Mouse (Mus musculus) 3134 (cell line): Measurements from ENCODE around the gene Sae1.
"Not testable (repeated sequence)": the region's sequence is repeated elsewhere in the genome, so short reads cannot be mapped to it uniquely, and the experiment has no call there.

Experiments
- DNase-seq: peaks from one replicate; pipeline ENCODE4 v3.0.0-alpha.2; 2011; ENCODE audit warnings: low spot score; ENCODE audit not compliant: insufficient read length; ENCODE audit errors: extremely low read depth

The Sae1 gene

GRCm38 (mm10) chr7:16311453-16312004 lies 76.1 kb downstream of the Sae1 start:
- DNase-seq = peak; percentile 59

GRCm38 (mm10) chr7:16310521-16311452 lies 76.8 kb downstream of the Sae1 start:
- DNase-seq = peak; percentile 64

DNA sequence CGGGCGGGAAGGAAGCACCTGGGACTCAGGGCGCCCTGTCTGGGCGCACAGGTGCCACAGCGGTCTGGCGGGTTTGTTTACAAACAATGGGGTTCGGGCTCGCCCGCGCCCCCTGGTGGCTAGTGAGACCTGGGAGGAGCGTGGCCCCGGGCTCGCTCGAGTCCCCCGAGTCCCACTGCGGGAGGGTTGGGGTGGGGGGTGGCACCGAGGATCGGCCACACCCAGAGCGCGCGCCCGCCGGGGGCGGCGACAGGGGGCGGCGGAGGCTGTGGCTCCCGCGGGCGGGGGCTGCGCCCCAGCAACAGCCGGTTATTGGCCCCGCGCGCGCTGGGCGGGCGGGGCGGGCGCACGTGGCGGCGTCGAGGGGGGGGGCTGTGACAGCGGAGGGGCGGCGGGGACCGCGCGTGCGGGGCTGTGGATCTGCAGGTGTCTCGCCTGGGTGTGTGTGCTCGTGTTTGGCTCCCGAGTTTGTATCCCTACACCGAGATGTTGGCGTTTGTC lies 77.5 kb downstream of the Sae1 start:
- DNase-seq = peak; percentile 86

DNA sequence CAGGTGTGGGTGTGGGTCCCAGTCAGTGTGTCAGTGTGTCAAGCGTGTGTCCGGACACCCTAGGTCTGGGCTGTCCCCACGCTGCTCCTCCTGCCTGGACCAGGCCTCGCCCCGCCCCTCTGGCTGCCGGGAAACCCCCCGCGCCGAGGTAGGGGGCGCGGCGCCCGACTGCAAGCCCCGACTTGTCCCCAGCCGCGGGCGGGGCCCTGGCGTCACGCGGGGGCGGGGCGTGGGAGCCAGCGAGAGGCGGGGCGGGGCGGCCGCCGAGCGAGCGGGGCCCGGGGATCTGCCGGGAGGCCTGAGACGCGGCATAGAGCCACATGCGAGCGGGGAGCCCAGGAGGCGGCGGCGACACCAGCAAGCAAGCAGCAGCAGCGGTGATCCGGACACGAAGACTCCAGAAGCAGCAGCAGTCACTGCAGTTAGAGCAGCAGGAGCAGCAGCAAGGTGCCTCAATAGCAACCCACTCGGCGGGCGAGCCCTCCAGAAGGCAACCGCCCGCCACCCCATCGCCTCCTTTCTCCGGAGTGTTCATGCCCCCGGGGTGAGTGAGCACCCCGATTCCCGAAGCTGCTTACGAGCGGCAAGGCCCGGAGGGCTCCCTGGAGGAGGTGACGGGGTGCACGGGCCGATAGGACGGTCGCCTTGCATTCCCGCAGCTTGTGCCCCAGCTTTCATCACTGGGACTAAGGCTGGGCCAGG lies 78.1 kb downstream of the Sae1 start:
- peak; percentile 93 for DNase-seq

- DNase-seq = no peak
Observed at GRCm38 (mm10) chr7:16308555-16309317, 78.9 kb downstream of the Sae1 start.

DNA sequence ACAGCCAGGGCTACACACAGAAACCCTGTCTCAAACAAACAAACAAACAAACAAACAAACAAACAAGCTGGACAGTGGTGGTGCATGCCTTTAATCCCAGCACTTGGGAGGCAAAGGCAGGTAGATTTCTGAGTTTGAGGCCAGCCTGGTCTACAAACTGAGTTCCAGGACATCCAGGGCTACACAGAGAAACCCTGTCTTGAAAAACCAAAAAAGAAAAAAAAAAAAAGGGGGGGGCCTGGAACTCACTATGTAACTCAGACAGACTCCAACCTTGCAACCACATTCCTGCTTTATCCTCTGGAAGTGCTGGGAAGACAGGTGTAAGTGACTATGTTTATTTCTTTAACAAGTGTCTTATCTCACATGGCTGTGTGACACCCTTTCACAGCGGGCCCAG lies 79.5 kb downstream of the Sae1 start, which contains the start of gene Bbc3:
TSS of gene Bbc3 (plus strand) at position 301 of the 400 bp plus-strand sequence.
- DNase-seq = not testable (repeated sequence)

GRCm38 (mm10) chr7:16307141-16307540 lies 80.5 kb downstream of the Sae1 start:
- DNase-seq = not testable (repeated sequence)

GRCm38 (mm10) chr7:16299419-16300035 lies 88.1 kb downstream of the Sae1 start:
- DNase-seq = peak; percentile 48

DNA sequence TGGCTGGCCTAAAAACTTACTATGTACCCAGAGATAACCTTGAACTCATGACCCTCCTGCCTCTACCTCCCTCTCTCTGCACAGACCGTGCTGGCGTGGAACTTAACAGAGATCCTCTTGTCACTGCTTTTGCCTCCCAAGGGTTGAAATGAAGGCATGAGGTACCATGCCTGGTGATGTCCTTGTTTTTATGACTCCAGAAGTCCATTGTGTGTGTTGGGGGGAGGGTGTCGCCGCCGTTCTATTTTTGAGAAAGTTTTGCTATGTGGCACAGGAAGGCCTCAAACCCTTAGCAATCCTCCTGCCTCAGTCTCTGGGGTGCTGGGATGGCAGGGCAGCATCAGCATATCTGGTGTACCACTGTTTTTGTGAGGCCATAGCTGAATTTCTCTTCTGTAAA lies 88.7 kb downstream of the Sae1 start:
- DNase-seq = no peak

DNA sequence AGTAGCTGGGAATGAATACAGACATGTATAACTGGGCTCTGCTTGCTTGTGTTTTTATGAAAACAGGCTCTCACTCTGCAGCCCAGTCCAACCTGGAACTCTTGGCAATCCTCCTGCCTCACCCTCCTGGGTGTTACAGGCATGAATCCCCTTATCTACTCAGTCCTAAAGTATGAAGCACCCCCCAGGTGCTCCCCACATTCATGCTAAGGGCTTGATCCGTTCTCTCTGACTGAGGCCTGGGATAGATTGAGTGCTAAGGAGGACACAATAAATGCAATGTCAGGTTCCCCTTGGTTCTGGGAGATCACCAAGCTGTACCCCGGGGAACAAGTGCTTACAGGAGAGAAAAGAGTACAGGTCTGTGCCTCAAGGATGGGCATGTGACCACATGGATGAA lies 90.0 kb downstream of the Sae1 start:
- no peak for DNase-seq

DNA sequence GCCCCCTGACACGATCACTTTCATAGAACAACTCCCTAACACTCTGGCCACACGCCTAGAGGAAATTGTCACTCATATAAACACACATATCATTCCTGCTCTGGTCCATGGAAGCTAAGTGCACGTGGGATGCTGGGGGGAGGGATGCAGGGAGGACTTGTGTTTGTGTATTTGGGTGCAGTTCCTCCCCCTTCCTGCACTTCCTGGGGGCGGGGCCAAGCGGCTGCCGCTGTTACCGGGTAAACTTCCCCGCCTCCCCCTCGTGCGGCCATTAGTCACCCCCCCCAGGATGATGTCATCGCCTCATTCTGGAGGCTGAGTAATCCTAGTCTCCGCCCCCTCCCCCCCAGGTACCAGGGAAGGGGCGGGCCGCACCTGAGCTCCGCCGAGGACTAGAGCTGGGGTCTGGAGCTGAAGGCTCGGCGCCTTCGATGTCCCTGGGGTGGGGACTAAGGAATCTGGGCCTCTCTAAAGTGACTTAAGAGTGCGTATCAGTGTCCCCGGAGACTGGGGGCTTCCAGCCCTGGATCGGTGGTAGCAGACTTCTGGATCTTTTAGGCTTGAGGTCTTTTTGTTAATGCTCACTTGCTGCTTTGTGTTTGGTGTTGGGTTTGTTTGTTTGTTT lies 90.7 kb downstream of the Sae1 start:
- DNase-seq = peak; percentile 81

DNA sequence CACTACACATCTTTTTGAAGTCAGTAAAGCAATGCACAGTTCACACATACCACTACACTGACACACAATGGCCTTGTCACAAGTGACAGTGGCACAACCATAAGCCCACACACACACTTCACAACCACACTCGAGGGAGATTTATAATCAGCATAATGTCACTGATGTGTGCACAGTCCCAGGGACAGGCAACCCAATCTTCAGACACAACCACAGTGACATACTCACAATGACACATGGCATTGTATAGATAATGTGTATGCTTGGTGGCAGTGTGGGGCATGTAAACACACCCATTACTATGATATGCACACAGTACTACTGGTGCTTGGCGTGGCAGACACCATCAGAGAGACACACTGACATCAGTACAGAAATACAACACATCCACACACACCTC lies 91.5 kb downstream of the Sae1 start:
- no peak for DNase-seq

DNA sequence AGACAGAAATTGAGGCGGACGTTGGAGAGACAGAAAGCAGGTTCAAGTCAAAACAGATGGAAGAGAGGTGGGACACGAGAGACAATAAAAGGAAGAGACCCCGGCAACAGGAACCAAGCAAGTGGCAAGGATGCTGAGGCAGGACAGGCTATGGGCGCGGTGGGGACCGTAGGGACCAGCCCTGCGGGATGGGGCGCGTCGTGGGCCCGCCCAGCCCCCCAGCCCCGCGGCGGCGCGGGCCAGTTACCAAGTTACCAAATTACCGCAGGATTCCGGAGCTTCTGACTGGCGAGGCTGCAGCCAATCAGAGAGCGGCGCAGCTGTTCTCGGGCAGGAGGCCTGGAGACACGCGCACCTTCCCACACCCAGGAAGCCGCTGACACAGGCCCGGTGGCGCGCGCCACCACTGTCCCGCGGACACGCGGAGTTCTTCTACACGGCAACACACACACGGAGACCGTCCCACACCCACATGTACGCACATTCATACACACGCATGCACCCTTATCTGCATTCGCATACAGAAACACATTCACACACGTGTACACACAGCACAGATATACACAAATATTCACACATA lies 92.2 kb downstream of the Sae1 start:
- DNase-seq = peak; percentile 94

DNA sequence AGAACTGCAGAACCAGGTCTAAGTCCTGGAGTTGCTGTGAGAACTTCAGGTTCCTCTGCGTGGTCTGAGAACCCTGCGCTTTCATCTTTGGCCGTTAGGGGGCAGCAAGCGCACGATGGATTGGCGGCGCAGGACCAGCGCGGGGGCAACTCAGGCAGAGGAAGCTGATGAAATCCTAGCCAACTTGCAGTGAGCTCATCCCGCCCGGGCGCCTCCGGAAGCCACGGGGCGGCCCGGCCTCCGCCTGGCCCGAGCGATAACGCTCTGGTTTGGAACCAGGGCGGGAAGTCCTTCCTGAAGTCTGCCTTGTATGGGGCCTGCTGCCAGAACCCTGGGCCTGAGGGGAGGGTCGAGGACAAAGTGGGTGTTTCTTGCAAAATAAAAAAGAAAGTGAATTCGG lies 92.8 kb downstream of the Sae1 start:
- DNase-seq = peak; percentile 99

GRCm38 (mm10) chr7:16294346-16294745 lies 93.3 kb downstream of the Sae1 start:
- no peak for DNase-seq

- no peak for DNase-seq
Observed at GRCm38 (mm10) chr7:16287791-16288190, 99.8 kb downstream of the Sae1 start.

DNA sequence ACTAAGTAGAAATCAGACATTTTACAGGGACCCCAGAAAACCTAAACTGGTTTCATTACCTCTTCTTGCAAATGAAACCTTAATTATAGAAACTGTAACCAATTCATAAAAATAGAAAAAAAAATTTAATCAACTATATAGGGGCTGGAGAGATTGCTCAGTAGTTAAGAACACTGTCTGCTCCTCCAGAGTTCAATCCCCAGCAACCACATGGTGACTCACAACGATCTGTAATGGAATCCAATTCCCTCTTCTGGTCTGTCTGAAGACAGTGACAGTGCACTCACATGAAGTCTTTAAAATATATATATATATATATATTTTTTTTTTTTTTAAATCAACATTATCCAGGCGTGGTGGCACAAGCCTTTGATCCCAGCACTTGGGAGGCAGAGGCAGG lies 100.6 kb downstream of the Sae1 start:
- no peak for DNase-seq

GRCm38 (mm10) chr7:16286026-16286961 lies 101.3 kb downstream of the Sae1 start, which contains the start of gene Ccdc9:
Gene Ccdc9, minus strand, starts transcription at chr7:16286795.
- peak; percentile 98 for DNase-seq
